Mouse (Mus musculus) forebrain, embryonic 11.5 days (tissue): ENCODE data around the gene Adtrp. TPM values are rescaled to one million over a fixed set of nuclear protein-coding genes. Genes with fewer than 3 reads are reported as not detected.
A peak's percentile ranks its signal among the peaks of the same experiment; 100 is the strongest.

Source experiments
- ATAC-seq: fragments of 200-750 bp; cut with Nextera tagmentation; replicated peaks from 2 replicates; pipeline ENCODE4 v1.8.0; 2017; ENCODE audit warnings: moderate TSS enrichment; ENCODE audit not compliant: low FRiP score
- DNase-seq: peaks from one replicate; pipeline ENCODE4 v3.0.0-alpha.2; 2017; ENCODE audit warnings: low spot score
- H3K27ac ChIP-seq: fragments of 300-500 bp; sonication (generic); 2 replicates; pipeline ENCODE4 v1.5.1; 2014; ENCODE audit warnings: low read depth, low read length
- H3K27me3 ChIP-seq: fragments of 300-500 bp; sonication (generic); 2 replicates; pipeline ENCODE4 v1.6.1; 2014; ENCODE audit warnings: mild to moderate bottlenecking, low read length, mixed read lengths; ENCODE audit not compliant: control insufficient read depth, insufficient read depth
- H3K36me3 ChIP-seq: fragments of 300-500 bp; sonication (generic); 2 replicates; pipeline ENCODE4 v1.6.1; 2014; ENCODE audit warnings: mild to moderate bottlenecking, low read length, moderate library complexity, mixed read lengths; ENCODE audit not compliant: control insufficient read depth, insufficient read depth
- H3K4me1 ChIP-seq: fragments of 300-500 bp; sonication (generic); replicated peaks from 2 replicates; pipeline ENCODE4 v1.6.1; 2014; ENCODE audit warnings: low read length, mixed read lengths; ENCODE audit not compliant: control insufficient read depth, insufficient read depth
- H3K4me2 ChIP-seq: fragments of 300-500 bp; sonication (generic); 2 replicates; pipeline ENCODE4 v1.6.1; 2014; ENCODE audit warnings: low read depth, mild to moderate bottlenecking, low read length, moderate library complexity, mixed read lengths; ENCODE audit not compliant: severe bottlenecking
- H3K4me3 ChIP-seq: fragments of 300-500 bp; sonication (generic); 2 replicates; pipeline ENCODE4 v1.5.1; 2014; ENCODE audit warnings: low read depth, low read length
- H3K9ac ChIP-seq: fragments of 300-500 bp; sonication (generic); 2 replicates; pipeline ENCODE4 v1.6.1; 2014; ENCODE audit warnings: low read length
- H3K9me3 ChIP-seq: fragments of 300-500 bp; sonication (generic); 2 replicates; pipeline ENCODE4 v1.6.1; 2016; ENCODE audit warnings: low read length, mixed read lengths; ENCODE audit not compliant: control insufficient read depth
- WGBS: fragments of 180-500 bp; shearing (Covaris S2); extraction: QIAGEN DNeasy Blood & Tissue Kit; methylation state at CpG from one replicate; pipeline ENCODE4 v1.1.7; 2014; 5-methylcytosine and 5-hydroxymethylcytosine counted together
- polyA plus RNA-seq: library from polyadenylated mRNA; unstranded; fragments of >200 nt; fragmentation: Nextera tagmentation; extraction: Ambion mirVana; gene quantifications from 2 replicates; pipeline ENCODE4 v1.2.1, GENCODE M21; 2014

The Adtrp gene
- polyA plus RNA-seq, 1 experiment from 2014 or later: not detected

DNA sequence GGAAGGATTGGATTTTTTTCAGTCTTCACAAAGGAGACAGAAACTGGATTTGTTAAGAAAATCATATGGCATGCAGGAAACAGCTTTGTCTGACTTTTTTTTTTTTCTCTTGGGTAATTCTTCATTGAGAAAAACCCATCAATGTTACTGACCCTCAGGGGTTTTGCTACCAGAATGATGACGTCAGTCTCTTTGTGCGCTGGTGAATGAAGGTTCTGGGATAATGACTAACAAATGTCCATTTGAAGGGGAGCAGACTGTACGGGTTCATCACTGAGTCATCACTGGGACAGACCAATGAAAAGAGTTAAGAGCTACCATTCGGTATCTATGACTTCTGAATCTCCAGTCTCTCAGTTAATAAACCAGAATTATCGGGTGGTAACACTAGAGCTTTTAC lies 97.0 kb downstream of the Adtrp start:
- WGBS: 62% methylated on average over 5 of the region's 5 CpGs
- no peak for ATAC-seq

DNA sequence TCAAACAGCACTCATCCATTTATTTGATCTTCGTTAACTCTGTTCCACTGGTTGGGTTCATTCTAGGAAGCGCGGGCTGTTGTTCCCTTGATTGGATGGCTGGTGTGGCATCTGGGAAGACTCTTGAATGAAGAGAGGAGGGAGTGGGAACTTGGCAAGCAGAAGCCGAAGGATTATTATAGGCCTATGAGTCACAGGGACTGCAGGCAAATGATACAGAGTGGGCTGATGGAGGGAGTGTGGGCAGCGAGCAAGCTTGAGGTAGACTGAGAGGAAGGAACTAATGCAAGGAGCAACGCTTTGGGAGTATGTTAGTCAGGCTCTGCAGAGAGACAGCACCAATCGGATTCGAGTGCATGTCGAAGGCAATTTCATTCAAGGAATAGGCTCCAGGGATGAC lies 98.6 kb downstream of the Adtrp start:
- Histone ChIP-seq H3K4me1 (no peaks in the 10 kb centered on the region; the same call in 1 of the 2 replicates), H3K27ac (no peak overlapping the region), H3K36me3 (no peaks in the 10 kb centered on the region), H3K4me3 (no peak overlapping the region), H3K4me2 (no peak overlapping the region), H3K9ac (no peak overlapping the region), H3K27me3 (no peaks in the 10 kb centered on the region), H3K9me3 (no peaks in the 10 kb centered on the region)
- no peak for DNase-seq
- no peak for ATAC-seq
- 93% methylated on average over 9 of the region's 9 CpGs for WGBS

More for the DNA sequence above, 97.0 kb downstream of the Adtrp start:
- DNase-seq: no peak
- Histone ChIP-seq H3K27me3 (no peaks in the 10 kb centered on the region), H3K9ac (no peak overlapping the region), H3K36me3 (no peaks in the 10 kb centered on the region), H3K4me3 (no peak overlapping the region), H3K4me2 (no peak overlapping the region), H3K9me3 (no peaks in the 10 kb centered on the region), H3K27ac (no peak overlapping the region), H3K4me1 (no peaks in the 10 kb centered on the region; the same call in 1 of the 2 replicates)

DNA sequence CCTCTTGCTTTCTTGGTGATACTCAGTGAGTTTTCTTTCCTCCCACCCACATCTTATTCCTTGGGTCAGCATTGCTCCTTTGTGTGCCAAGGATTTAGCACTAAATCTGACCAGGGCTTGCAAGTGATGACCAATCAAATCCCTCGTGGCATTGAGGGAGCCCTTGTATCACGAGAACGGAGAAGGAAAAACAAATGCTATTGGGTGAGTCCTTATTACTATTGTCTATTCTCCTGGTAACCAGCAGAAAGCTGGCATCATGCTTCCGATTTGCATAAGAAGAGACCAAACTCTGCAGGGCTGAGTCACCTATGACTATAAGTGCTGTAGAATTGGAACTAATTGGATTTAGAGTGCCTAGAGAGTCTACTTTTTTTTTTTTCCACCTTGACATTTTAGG lies 99.8 kb downstream of the Adtrp start:
- Histone ChIP-seq H3K9me3 (no peaks in the 10 kb centered on the region), H3K9ac (no peak overlapping the region), H3K36me3 (no peaks in the 10 kb centered on the region), H3K27me3 (no peaks in the 10 kb centered on the region), H3K4me3 (no peak overlapping the region), H3K27ac (no peak overlapping the region), H3K4me2 (no peak overlapping the region), H3K4me1 (no peaks in the 10 kb centered on the region; the same call in 1 of the 2 replicates)
- ATAC-seq (no peak), DNase-seq (no peak)
- WGBS: 69% methylated on average over 4 of the region's 4 CpGs

DNA sequence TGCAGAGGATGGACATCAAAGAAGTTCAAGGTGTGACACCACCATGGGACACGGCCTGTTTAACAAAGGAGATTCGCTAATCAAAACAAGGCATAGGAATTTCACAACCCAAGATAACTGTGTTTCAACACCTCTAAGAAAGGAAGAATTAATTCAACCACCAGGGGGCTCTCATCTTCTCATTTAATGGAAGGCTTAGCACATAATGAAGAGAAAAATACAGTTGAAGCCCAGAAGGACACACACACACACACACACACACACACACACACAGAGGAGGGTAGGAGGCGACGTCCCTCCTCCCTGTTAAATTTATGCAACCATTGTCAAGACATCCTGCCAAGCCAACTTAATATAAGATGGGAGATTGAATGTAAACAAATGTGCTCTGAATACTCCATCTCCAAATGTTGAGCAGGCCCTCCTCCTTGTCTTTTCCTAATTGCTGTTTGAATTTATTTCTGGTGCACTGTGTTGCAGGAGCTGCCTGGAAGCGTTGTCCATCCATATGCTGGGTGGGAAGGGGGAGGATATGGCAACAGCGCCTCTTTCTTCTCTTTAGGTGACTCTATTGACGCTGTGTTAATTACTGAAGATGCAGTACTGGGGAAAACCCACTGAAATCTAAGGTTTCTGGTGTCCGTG lies 100.4 kb downstream of the Adtrp start:
- Histone ChIP-seq H3K4me2 (no peak overlapping the region), H3K36me3 (no peaks in the 10 kb centered on the region), H3K27ac (no peak overlapping the region), H3K4me1 (no peaks in the 10 kb centered on the region; the same call in 1 of the 2 replicates), H3K9ac (no peak overlapping the region), H3K9me3 (no peaks in the 10 kb centered on the region), H3K4me3 (no peak overlapping the region), H3K27me3 (no peaks in the 10 kb centered on the region)
- DNase-seq (no peak), ATAC-seq (0 out of 2 replicates have a peak, but pooled peaks have one; percentile 36)
- 69% methylated on average over 8 of the region's 8 CpGs for WGBS

DNA sequence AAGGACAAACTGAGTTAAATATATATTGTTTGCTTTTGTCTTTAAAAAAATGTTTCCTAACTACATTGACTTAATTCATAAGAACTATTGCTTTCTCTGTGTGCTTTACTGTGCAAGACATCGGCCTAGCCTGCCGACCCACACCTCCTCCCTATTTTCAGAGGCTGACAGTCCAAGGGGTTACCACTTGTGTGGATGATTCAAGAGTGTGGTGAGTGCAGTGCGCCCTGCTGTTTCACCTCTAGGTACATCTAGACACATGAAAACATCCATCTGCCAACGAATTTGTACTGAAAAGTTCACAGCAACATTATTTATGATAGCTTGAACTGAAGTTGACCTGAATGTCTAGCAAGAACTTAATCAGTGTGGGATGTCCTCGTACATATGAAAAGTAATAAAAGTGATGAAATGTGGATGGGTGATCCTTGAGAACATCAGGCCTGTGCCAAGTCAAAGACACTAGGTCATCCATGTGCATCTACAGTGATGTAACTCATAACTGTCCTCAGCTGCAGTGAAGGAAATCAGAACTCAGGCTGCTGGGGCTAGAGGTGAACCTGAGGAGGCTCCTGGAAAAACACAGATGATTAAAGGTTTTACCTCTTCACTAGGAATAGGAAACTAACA lies 106.9 kb downstream of the Adtrp start:
- Histone ChIP-seq H3K9ac (no peak overlapping the region), H3K4me3 (no peak overlapping the region), H3K4me2 (no peak overlapping the region), H3K9me3 (no peaks in the 10 kb centered on the region), H3K4me1 (peaks cover 4% of the 10 kb centered on the region; the same call in 1 of the 2 replicates), H3K36me3 (no peaks in the 10 kb centered on the region), H3K27me3 (no peaks in the 10 kb centered on the region), H3K27ac (no peak overlapping the region)
- 85% methylated on average over 5 of the region's 5 CpGs for WGBS
- ATAC-seq: no peak
- DNase-seq: no peak

DNA sequence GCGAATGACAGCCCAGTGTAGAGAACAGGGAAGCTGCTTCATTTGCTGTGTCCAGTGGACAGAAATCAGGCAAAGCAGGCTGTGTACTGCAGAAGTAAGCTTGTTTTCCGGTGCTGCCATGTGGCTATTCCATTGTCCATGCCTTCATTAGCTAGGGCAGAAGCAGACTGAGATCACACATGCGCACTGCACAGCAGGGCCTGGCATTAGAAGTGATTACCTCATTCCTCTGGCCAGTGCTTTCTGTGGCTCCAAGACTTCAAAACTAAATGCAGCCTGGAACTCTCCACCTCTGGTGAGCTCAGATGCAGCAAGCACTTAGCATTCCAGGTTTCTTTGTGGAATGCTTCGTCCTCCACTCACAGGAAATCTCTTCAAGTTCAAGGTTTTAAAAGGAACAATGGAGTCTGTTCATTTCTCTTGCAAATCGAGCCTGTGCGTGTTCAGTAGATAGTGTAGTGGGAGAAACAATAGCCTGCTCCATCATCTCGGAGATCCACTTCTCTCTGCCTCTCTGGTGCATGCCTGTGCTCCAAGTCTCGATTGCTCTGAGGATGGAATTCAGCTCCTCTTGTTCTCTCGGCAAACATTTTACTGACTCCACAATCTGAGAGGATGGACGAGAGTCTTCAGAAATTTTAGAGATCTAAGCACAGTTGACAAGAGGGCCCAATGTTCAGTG lies 109.7 kb downstream of the Adtrp start:
- WGBS: 48% methylated on average over 10 of the region's 10 CpGs
- DNase-seq: peak; percentile 56
- Histone ChIP-seq H3K4me1 (peaks cover 4% of the 10 kb centered on the region; the same call in 1 of the 2 replicates), H3K4me2 (no peak overlapping the region), H3K4me3 (no peak overlapping the region), H3K9ac (no peak overlapping the region), H3K36me3 (no peaks in the 10 kb centered on the region), H3K9me3 (no peaks in the 10 kb centered on the region), H3K27me3 (no peaks in the 10 kb centered on the region), H3K27ac (no peak overlapping the region)
- peak; percentile 75 for ATAC-seq

DNA sequence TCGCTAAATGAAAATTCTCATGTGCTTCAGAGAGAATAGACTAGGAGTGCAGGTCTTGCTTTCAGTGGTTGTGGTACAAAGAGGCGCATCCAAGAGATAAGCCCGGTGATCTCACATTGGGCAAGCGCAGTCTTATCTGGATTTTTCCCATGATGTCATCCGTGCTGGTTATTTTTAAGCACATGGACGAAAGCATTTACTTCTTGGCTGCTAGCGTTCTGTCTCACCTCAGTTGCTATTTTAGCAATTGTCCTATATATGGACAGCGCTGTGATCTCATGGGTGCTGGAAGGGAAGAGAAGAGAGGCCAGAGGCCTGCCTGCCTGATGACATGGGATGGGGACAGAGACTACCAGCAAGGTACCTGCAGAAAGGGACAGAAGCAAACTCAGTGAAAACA lies 117.8 kb downstream of the Adtrp start:
- 93% methylated on average over 8 of the region's 8 CpGs for WGBS
- H3K4me1 ChIP-seq: no peaks in the 10 kb centered on the region
- no peaks in the 10 kb centered on the region for H3K27me3 ChIP-seq
- no peak overlapping the region for H3K9ac ChIP-seq
- H3K27ac ChIP-seq: no peak overlapping the region
- H3K36me3 ChIP-seq: no peaks in the 10 kb centered on the region
- H3K4me3 ChIP-seq: no peak overlapping the region
- no peak overlapping the region for H3K4me2 ChIP-seq
- H3K9me3 ChIP-seq: no peaks in the 10 kb centered on the region
- no peak for DNase-seq
- no peak for ATAC-seq

DNA sequence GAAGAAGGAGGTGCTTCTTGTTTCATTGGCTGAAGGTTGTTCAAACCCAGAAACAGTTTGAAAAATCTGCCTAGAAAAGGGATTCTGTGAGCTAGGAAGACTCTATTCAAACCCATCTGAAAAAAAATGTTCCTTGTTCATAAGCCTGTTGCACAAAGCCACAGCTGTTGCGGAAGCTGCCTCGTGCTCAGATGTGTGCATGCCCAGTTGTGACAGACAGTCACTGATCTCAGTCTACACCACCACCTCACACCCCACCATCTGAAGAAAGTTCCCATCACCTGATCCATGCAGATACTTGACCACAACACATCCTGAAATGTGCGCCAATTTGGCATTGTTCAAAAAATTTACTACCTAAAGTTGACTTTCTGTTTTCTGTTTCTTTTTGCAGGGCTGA lies 119.7 kb downstream of the Adtrp start:
- Histone ChIP-seq H3K4me2 (no peak overlapping the region), H3K4me1 (no peaks in the 10 kb centered on the region), H3K9me3 (no peaks in the 10 kb centered on the region), H3K9ac (no peak overlapping the region), H3K4me3 (no peak overlapping the region), H3K36me3 (no peaks in the 10 kb centered on the region), H3K27ac (no peak overlapping the region), H3K27me3 (no peaks in the 10 kb centered on the region)
- 87% methylated on average over 3 of the region's 3 CpGs for WGBS
- no peak for DNase-seq
- no peak for ATAC-seq
